Mouse (Mus musculus) heart, embryonic 12.5 days (tissue): ENCODE results near the gene Exog. TPM values are rescaled to one million over a fixed set of nuclear protein-coding genes. Genes with fewer than 3 reads are reported as not detected.

Experiments
- ATAC-seq: fragments of 200-750 bp; cut with Nextera tagmentation; 2 replicates; pipeline ENCODE4 v1.8.0; 2017; ENCODE audit warnings: moderate TSS enrichment, moderate library complexity; ENCODE audit not compliant: insufficient number of reproducible peaks, low FRiP score
- H3K27ac ChIP-seq: fragments of 300-500 bp; sonication (generic); 2 replicates; pipeline ENCODE4 v1.5.1; 2016; ENCODE audit warnings: mild to moderate bottlenecking, moderate library complexity; ENCODE audit not compliant: poor library complexity, severe bottlenecking
- H3K27me3 ChIP-seq: fragments of 300-500 bp; sonication (generic); replicated peaks from 2 replicates; pipeline ENCODE4 v1.6.1; 2016; ENCODE audit warnings: mild to moderate bottlenecking, moderate library complexity
- H3K36me3 ChIP-seq: fragments of 300-500 bp; sonication (generic); 2 replicates; pipeline ENCODE4 v1.6.1; 2016; ENCODE audit warnings: mild to moderate bottlenecking, moderate library complexity
- H3K4me1 ChIP-seq: fragments of 300-500 bp; sonication (generic); replicated peaks from 2 replicates; pipeline ENCODE4 v1.6.1; 2016; ENCODE audit warnings: mild to moderate bottlenecking
- H3K4me2 ChIP-seq: fragments of 300-500 bp; sonication (generic); 2 replicates; pipeline ENCODE4 v1.6.1; 2016; ENCODE audit warnings: mild to moderate bottlenecking, moderate library complexity
- H3K4me3 ChIP-seq: fragments of 300-500 bp; sonication (generic); 2 replicates; pipeline ENCODE4 v1.5.1; 2016; ENCODE audit warnings: mild to moderate bottlenecking
- H3K9ac ChIP-seq: fragments of 300-500 bp; sonication (generic); 2 replicates; pipeline ENCODE4 v1.6.1; 2016; ENCODE audit warnings: mild to moderate bottlenecking, moderate library complexity
- H3K9me3 ChIP-seq: fragments of 300-500 bp; sonication (generic); replicated peaks from 2 replicates; pipeline ENCODE4 v1.6.1; 2016; ENCODE audit warnings: mild to moderate bottlenecking, moderate library complexity
- WGBS: fragments of 180-500 bp; shearing (Covaris S2); methylation state at CpG from one replicate; pipeline ENCODE4 v1.1.7; 2016; 5-methylcytosine and 5-hydroxymethylcytosine counted together
- polyA plus RNA-seq: library from polyadenylated mRNA; unstranded; fragments of >200 nt; fragmentation: Nextera tagmentation; extraction: Ambion mirVana; gene quantifications from 2 replicates; pipeline ENCODE4 v1.2.1, GENCODE M21; 2016

Exog gene
- polyA plus RNA-seq, 1 experiment from 2014 or later = 15.4 TPM

DNA sequence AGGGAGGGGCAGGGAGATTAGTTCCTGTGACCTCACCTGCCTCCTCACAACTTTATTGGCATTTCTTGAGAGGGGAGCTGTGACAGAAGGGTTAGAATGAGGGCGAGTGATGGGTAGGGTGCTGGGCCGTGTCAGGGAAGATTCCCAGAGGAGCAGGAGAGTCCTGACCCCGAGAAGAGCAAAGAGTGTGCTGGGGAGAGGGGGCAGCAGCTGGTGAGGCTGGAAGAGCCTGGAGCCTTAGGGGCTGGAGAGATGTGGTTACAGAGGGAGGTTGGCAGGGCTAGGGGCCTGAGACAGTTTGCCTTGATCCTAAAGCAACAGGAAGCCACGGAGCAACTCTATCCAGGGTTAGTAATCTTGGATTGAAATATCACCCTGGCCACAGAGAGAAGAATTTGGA lies 36.9 kb downstream of the Exog start:
- H3K9ac ChIP-seq = no peak overlapping the region
- WGBS = 87% methylated on average over 4 of the region's 4 CpGs
- no peak overlapping the region for H3K4me3 ChIP-seq
- H3K36me3 ChIP-seq = peaks cover 15% of the 10 kb centered on the region; the same call in 1 of the 2 replicates
- peaks cover 25% of the 10 kb centered on the region for H3K4me1 ChIP-seq
- H3K27ac ChIP-seq = no peak overlapping the region
- no peak overlapping the region for H3K4me2 ChIP-seq
- H3K9me3 ChIP-seq = no peaks in the 10 kb centered on the region
- no peak for ATAC-seq
- peaks cover 6% of the 10 kb centered on the region; the same call in 1 of the 2 replicates for H3K27me3 ChIP-seq

DNA sequence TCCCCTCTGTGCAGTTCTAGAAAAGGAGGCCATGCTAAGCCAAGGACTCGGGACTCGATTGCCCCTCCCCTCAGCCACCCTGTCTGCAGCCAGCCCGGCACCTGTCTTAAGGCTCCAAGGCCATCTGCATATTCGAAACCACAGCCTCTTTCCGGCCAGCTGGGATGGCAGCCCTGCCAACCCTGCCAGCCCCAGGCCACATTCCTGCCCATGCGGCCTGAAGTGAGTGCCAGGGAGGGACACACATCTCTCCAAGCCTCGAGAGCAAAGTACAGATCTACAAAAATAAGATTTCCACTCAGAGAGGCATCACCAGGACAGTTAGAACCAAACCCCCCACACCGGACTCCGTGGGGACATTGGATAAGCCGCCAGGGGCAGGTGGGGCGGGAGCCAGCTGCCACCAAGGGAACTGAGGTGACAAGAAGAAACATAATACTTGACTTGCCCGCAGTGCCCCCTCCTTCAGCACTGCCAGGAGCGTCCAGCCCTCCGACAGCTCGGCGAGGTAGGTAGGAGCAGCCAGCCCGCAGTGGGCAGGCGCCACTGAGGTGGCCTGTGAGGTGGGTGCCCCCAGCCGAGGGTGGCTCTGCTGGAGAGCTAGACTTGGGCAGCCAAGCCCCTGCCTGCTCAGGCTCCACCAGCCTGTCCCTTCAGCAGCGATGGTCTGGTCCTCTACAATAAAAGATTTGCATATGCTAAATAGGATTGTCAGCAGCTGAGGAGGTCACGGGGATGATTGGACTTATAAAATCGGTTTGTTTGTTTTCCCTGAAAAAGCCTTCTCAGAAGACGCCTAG lies 39.0 kb downstream of the Exog start:
- Histone ChIP-seq H3K36me3 (peaks cover 16% of the 10 kb centered on the region; the same call in 1 of the 2 replicates), H3K27ac (no peak overlapping the region), H3K4me1 (peaks cover 13% of the 10 kb centered on the region), H3K9ac (no peak overlapping the region), H3K27me3 (no peaks in the 10 kb centered on the region), H3K4me3 (no peak overlapping the region), H3K9me3 (no peaks in the 10 kb centered on the region), H3K4me2 (no peak overlapping the region)
- 58% methylated on average over 23 of the region's 23 CpGs for WGBS
- ATAC-seq = no peak

DNA sequence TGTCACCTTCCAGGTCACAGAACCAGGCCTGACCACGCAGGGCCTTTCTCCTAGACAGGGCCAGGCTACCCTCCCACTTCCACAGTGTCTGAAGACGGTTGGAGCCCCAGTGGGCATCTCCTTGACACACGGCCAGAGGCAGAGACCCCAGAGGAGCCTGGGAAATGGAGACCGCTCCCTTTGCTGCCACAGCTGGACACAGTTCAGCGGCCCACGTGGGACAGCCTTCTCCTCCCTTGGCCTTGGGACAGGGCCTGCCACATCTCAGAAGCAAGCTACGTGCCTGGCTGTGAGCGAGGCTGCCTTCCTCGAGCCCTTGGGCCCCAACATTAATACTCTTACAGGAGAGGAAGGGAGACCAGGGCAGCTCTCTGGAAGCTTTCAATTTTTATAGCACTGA lies 39.7 kb downstream of the Exog start:
- peaks cover 21% of the 10 kb centered on the region for H3K36me3 ChIP-seq
- H3K9me3 ChIP-seq = no peaks in the 10 kb centered on the region
- no peak overlapping the region for H3K9ac ChIP-seq
- ATAC-seq = no peak
- H3K4me3 ChIP-seq = no peak overlapping the region
- no peak overlapping the region for H3K4me2 ChIP-seq
- H3K27ac ChIP-seq = no peak overlapping the region
- no peaks in the 10 kb centered on the region for H3K27me3 ChIP-seq
- H3K4me1 ChIP-seq = peaks cover 6% of the 10 kb centered on the region
- 63% methylated on average over 9 of the region's 9 CpGs for WGBS

GRCm38 (mm10) chr9:119484868-119485267 lies 40.1 kb downstream of the Exog start:
- no peaks in the 10 kb centered on the region for H3K27me3 ChIP-seq
- no peak overlapping the region for H3K4me3 ChIP-seq
- H3K4me1 ChIP-seq = 0 out of 2 replicates have a peak, but pooled peaks cover 2% of the 10 kb centered on the region
- peaks cover 26% of the 10 kb centered on the region for H3K36me3 ChIP-seq
- H3K9me3 ChIP-seq = no peaks in the 10 kb centered on the region
- 89% methylated on average over 13 of the region's 13 CpGs for WGBS
- ATAC-seq = no peak
- H3K4me2 ChIP-seq = no peak overlapping the region
- no peak overlapping the region for H3K27ac ChIP-seq
- no peak overlapping the region for H3K9ac ChIP-seq

- no peaks in the 10 kb centered on the region; the same call in 1 of the 2 replicates for H3K27me3 ChIP-seq
- 82% methylated on average over 9 of the region's 9 CpGs for WGBS
- no peak overlapping the region for H3K4me2 ChIP-seq
- H3K9me3 ChIP-seq = no peaks in the 10 kb centered on the region
- H3K36me3 ChIP-seq = peaks cover 55% of the 10 kb centered on the region
- H3K4me3 ChIP-seq = no peak overlapping the region
- no peaks in the 10 kb centered on the region for H3K4me1 ChIP-seq
- no peak for ATAC-seq
- no peak overlapping the region for H3K9ac ChIP-seq
- no peak overlapping the region for H3K27ac ChIP-seq
Observed at GRCm38 (mm10) chr9:119496354-119496753, 51.6 kb downstream of the Exog start.

GRCm38 (mm10) chr9:119496960-119497359 lies 52.2 kb downstream of the Exog start:
- ATAC-seq = no peak
- Histone ChIP-seq H3K9me3 (no peaks in the 10 kb centered on the region), H3K27ac (no peak overlapping the region), H3K9ac (no peak overlapping the region), H3K4me3 (no peak overlapping the region), H3K27me3 (no peaks in the 10 kb centered on the region; the same call in 1 of the 2 replicates), H3K4me2 (no peak overlapping the region), H3K36me3 (peaks cover 51% of the 10 kb centered on the region), H3K4me1 (no peaks in the 10 kb centered on the region)
- 61% methylated on average over 5 of the region's 5 CpGs for WGBS

GRCm38 (mm10) chr9:119497546-119498246 lies 53.0 kb downstream of the Exog start:
- no peak overlapping the region for H3K27ac ChIP-seq
- H3K4me2 ChIP-seq = no peak overlapping the region
- H3K4me3 ChIP-seq = no peak overlapping the region
- no peaks in the 10 kb centered on the region; the same call in 1 of the 2 replicates for H3K27me3 ChIP-seq
- H3K9ac ChIP-seq = no peak overlapping the region
- WGBS = 86% methylated on average over 15 of the region's 15 CpGs
- no peak for ATAC-seq
- no peaks in the 10 kb centered on the region for H3K9me3 ChIP-seq
- H3K4me1 ChIP-seq = no peaks in the 10 kb centered on the region
- peaks cover 46% of the 10 kb centered on the region for H3K36me3 ChIP-seq

DNA sequence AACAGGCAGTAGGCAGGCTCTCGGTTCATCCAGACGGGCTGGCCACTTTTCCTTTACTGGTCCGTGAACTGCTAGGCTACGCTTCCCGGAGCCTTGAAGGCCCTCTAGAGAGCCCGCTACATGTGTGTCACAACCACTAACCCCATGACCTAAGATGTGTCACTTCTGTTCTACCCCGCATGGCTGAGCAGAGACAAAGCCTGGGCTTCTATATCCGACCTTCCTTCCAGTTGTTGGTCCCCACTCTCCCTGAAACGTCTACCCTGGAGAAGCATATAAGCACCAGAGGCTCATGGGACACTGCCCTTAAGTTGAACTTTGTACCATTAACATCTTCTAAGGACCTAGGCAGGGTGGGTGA lies 53.5 kb downstream of the Exog start:
- Histone ChIP-seq H3K36me3 (peaks cover 46% of the 10 kb centered on the region), H3K27ac (no peak overlapping the region), H3K4me1 (no peaks in the 10 kb centered on the region), H3K9me3 (no peaks in the 10 kb centered on the region), H3K27me3 (no peaks in the 10 kb centered on the region; the same call in 1 of the 2 replicates), H3K4me3 (no peak overlapping the region), H3K9ac (no peak overlapping the region), H3K4me2 (no peak overlapping the region)
- WGBS = 86% methylated on average over 9 of the region's 9 CpGs
- no peak for ATAC-seq

- Histone ChIP-seq H3K9ac (no peak overlapping the region), H3K4me2 (no peak overlapping the region), H3K9me3 (no peaks in the 10 kb centered on the region), H3K4me1 (no peaks in the 10 kb centered on the region), H3K4me3 (no peak overlapping the region), H3K36me3 (peaks cover 46% of the 10 kb centered on the region), H3K27ac (no peak overlapping the region), H3K27me3 (no peaks in the 10 kb centered on the region; the same call in 1 of the 2 replicates)
- no peak for ATAC-seq
- WGBS = 80% methylated on average over 7 of the region's 7 CpGs
Observed at GRCm38 (mm10) chr9:119498885-119499284, 54.1 kb downstream of the Exog start.

GRCm38 (mm10) chr9:119503613-119504012 lies 58.9 kb downstream of the Exog start:
- Histone ChIP-seq H3K27ac (no peak overlapping the region), H3K27me3 (no peaks in the 10 kb centered on the region; the same call in 1 of the 2 replicates), H3K4me2 (no peak overlapping the region), H3K9me3 (peaks cover 8% of the 10 kb centered on the region), H3K9ac (no peak overlapping the region), H3K4me1 (no peaks in the 10 kb centered on the region), H3K4me3 (no peak overlapping the region), H3K36me3 (peaks cover 36% of the 10 kb centered on the region)
- no peak for ATAC-seq
- WGBS = 84% methylated on average over 9 of the region's 9 CpGs

GRCm38 (mm10) chr9:119504981-119505658 lies 60.4 kb downstream of the Exog start:
- 62% methylated on average over 11 of the region's 11 CpGs for WGBS
- Histone ChIP-seq H3K4me3 (no peak overlapping the region), H3K4me2 (no peak overlapping the region), H3K27me3 (no peaks in the 10 kb centered on the region; the same call in 1 of the 2 replicates), H3K36me3 (peaks cover 38% of the 10 kb centered on the region), H3K27ac (no peak overlapping the region), H3K4me1 (no peaks in the 10 kb centered on the region), H3K9ac (no peak overlapping the region), H3K9me3 (peaks cover 8% of the 10 kb centered on the region)
- no peak for ATAC-seq
